Mouse (Mus musculus) liver, adult (tissue): ENCODE data around the gene Vipr2.
A peak's percentile ranks its signal among the peaks of the same experiment; 100 is the strongest.

ENCODE experiments used
- GATA4 ChIP-seq: IDR thresholded peaks from 2 replicates; pipeline ENCODE4 v1.6.1; 2014; ENCODE audit warnings: mild to moderate bottlenecking, low read length; ENCODE audit not compliant: insufficient replicate concordance

The Vipr2 gene

DNA sequence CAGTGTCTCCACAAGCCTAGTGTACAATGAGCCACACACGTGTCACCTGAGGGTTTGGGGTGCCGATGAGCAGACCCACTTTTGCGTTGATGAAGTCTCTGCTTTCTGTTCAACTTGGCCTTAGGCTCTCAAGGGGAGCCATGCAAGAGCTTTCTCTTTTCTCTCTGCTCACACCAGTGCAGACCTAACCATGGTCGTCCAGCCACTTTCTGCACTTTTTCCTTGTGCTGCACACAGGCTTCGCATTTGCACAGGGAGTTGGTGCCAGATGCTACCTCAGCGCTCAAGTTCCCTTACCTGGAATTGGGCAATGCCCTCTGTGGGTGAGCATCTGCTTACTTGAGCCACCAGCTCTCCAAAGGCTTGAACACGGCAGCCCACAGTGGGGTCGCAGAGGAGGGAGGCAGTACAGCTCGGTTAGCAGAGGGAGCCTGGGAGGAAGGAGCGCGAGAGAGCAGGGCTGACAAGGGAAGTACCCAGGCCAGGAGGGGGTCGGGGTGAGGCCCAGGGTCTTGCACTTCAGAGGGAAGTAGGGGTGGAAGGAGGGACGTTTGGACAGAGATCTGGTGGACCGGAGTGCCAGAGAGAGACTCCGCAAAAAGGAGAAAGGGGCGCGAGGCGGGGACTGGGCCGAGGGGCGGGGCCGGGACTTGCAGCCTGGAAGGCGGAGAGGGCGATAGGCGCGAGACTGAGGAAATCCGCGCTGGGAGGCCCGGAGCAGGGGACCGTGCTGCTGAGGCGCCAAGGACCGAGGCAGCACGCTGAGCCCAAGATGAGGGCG is at the start of gene Vipr2:
Vipr2 (plus strand) TSS at position 653 of the 781 bp plus-strand sequence.
- no peak for TF ChIP-seq GATA4

- TF ChIP-seq GATA4: no peak
Observed at GRCm38 (mm10) chr12:116028095-116028494, 49.4 kb upstream of the Vipr2 start.

GRCm38 (mm10) chr12:116035346-116035745 is 42.2 kb upstream of the Vipr2 start:
- no peak for TF ChIP-seq GATA4

GRCm38 (mm10) chr12:116044785-116045184 is 32.7 kb upstream of the Vipr2 start:
- TF ChIP-seq GATA4: no peak

GRCm38 (mm10) chr12:116047440-116048377 is 29.8 kb upstream of the Vipr2 start, which contains the start of gene Zfp386:
Gene Zfp386, plus strand, starts transcription at chr12:116047724.
- peak; percentile 60; the same call in 1 of the 2 replicates for TF ChIP-seq GATA4

GRCm38 (mm10) chr12:116048766-116049165 is 28.8 kb upstream of the Vipr2 start:
- no peak for TF ChIP-seq GATA4

GRCm38 (mm10) chr12:116049236-116049635 is 28.3 kb upstream of the Vipr2 start:
- no peak for TF ChIP-seq GATA4

- TF ChIP-seq GATA4: no peak
Observed at GRCm38 (mm10) chr12:116049701-116050100, 27.8 kb upstream of the Vipr2 start.

GRCm38 (mm10) chr12:116054342-116054741 is 23.2 kb upstream of the Vipr2 start:
- no peak for TF ChIP-seq GATA4

DNA sequence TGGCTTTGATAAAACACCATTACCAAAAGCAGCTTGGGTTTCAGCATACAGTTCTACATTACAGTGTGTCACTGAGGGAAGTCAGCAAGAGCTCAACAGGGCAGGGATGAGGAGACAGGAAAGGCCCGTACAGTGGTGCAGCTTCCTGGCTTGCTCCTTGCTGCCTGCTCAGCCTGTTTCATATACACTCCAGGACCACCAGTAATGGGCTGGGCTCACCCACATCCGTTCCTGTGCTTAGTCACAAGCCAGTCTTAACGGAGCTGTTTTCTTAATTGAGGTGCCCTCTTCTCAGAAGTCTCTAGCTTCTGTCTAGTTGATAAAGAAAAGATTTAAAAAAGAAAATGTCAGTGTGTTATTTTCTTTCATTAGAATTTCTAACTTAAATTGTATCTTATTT is 21.4 kb upstream of the Vipr2 start:
- TF ChIP-seq GATA4: no peak

- TF ChIP-seq GATA4: no peak
Observed at GRCm38 (mm10) chr12:116061561-116062193, 15.8 kb upstream of the Vipr2 start.

DNA sequence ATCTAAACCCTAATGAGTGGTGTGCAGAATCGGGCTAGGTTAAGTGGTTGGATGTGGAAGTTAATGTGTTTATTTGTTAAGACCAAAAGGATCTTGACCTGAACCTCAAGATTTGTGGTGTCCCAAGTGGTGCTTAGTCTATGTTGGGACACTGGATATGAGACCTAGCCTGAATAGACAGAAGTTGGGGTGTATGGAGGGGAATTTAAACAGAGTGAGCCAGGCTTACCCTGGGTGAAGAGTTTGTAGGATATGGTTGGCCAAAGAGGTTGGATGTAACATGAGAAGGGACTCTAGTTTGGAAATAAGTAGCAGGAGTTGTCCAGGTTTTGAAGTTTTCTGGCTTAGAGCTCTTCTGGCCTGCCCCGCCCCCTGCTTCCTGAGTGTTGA is 15.3 kb upstream of the Vipr2 start:
- no peak for TF ChIP-seq GATA4

DNA sequence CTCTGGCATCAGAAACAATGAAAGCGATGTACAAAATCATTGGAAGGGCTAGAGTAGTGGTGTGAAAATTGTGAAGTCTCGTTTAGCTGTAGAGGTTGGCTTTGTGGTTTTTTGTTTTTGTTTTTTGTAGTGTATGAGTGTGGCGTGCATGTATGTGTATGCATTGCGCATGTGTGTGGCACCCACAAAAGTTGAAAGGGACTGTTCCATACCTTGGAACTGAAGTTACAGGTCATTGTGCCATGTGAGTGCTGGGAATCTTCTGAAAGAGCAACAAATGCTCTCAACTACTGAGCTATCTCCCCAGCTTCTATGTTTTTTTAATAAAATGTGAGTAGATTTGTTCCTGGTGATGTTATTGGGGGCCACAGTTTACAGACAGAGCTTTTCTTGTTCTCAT is 14.5 kb upstream of the Vipr2 start:
- no peak for TF ChIP-seq GATA4

GRCm38 (mm10) chr12:116071023-116071422 is 6.5 kb upstream of the Vipr2 start:
- TF ChIP-seq GATA4: no peak

DNA sequence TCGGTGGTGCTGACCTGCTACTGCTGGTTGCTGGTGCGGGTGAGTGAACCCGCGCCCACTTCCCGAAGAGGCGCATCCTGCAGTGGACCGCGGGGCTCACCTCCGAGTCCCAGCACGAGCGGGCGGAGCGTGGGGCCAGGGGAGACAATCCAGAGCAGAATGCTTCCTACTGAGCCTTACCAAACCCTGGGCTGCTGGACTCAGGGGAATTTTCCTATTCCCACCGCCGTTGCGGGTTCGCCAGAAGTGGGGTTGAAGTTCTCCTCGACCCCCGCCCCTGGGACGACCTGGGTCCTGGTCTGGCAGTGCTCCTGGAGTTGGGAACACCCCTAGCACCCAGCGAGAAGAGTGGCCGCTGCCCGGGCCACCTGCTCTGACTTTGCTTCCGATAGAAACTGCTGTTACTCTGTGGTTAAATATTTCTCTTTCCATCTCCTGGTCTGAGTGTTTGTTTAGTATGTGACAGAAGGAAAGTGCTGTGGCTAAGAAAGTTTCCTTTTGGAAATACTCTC is 385 bp downstream of the Vipr2 start:
- TF ChIP-seq GATA4: no peak
